Mouse (Mus musculus) megakaryocyte, embryonic 14.5 days (primary cell): ENCODE measurements around the gene Gm6890. TPM values are rescaled to one million over a fixed set of nuclear protein-coding genes. Genes with fewer than 3 reads are reported as not detected.
"Not testable (repeated sequence)": the region's sequence is repeated elsewhere in the genome, so short reads cannot be mapped to it uniquely, and the experiment has no call there.

ENCODE experiments used
- H3K27me3 ChIP-seq: replicated peaks from 2 replicates; pipeline ENCODE3; 2012; ENCODE audit warnings: inconsistent platforms
- H3K36me3 ChIP-seq: replicated peaks from 2 replicates; pipeline ENCODE3; 2012; ENCODE audit warnings: low read length, inconsistent platforms, mixed read lengths
- H3K4me1 ChIP-seq: 2 replicates; pipeline ENCODE4 v1.6.1; 2012; ENCODE audit warnings: inconsistent platforms
- H3K4me3 ChIP-seq: replicated peaks from 2 replicates; pipeline ENCODE3; 2012; ENCODE audit warnings: moderate library complexity, mild to moderate bottlenecking, inconsistent platforms
- H3K9me3 ChIP-seq: 2 replicates; pipeline ENCODE4 v1.6.1; 2012; ENCODE audit warnings: inconsistent platforms
- polyA plus RNA-seq: library from polyadenylated mRNA; stranded (reverse); fragments of >175 nt; gene quantifications from 2 replicates; pipeline ENCODE4 v1.2.3, GENCODE M21; 2012; ENCODE audit warnings: low replicate concordance; ENCODE audit not compliant: insufficient read depth

Gm6890 gene
- polyA plus RNA-seq: 3.3 TPM in 1 of 2 replicates, not detected in the other

GRCm38 (mm10) chrX:74740627-74741026 is at the start of gene Gm6890:
Gm6890 (plus strand) TSS chrX:74740927.
- not testable (repeated sequence) for H3K4me3 ChIP-seq, H3K36me3 ChIP-seq, H3K4me1 ChIP-seq, H3K27me3 ChIP-seq, H3K9me3 ChIP-seq

GRCm38 (mm10) chrX:74726195-74726594 is 14.5 kb upstream of the Gm6890 start:
- H3K27me3 ChIP-seq, H3K4me3 ChIP-seq: not testable (repeated sequence)

GRCm38 (mm10) chrX:74770715-74771114 is 30.0 kb downstream of the Gm6890 start:
- not testable (repeated sequence) for H3K4me3 ChIP-seq, H3K36me3 ChIP-seq, H3K4me1 ChIP-seq, H3K27me3 ChIP-seq, H3K9me3 ChIP-seq

More at GRCm38 (mm10) chrX:74726195-74726594, 14.5 kb upstream of the Gm6890 start:
- H3K9me3 ChIP-seq, H3K36me3 ChIP-seq, H3K4me1 ChIP-seq: not testable (repeated sequence)

Other genes with a start within 250 kb of the Gm6890 start
- not detected in 2 replicates for gene Olfr1326-ps1, start 166.0 kb upstream of the Gm6890 start, polyA plus RNA-seq
- not detected in 2 replicates for gene Olfr1325, start 148.2 kb upstream of the Gm6890 start, polyA plus RNA-seq
- gene Gm5640, start 95.3 kb upstream of the Gm6890 start, polyA plus RNA-seq: not detected in 2 replicates
- 0.03 TPM in 1 of 2 replicates, not detected in the other for gene Gm5936, start 96.3 kb downstream of the Gm6890 start, polyA plus RNA-seq